Mouse (Mus musculus) kidney, adult 2 months (tissue): ENCODE data around the gene Col19a1.

Experiments
- CTCF ChIP-seq: fragments of 200-500 bp; conservative IDR thresholded peaks from 2 replicates; pipeline ENCODE4 v1.5.1; 2011; ENCODE audit warnings: low read depth, mild to moderate bottlenecking, control low read depth, low read length, moderate library complexity, mixed read lengths; ENCODE audit not compliant: insufficient read depth, insufficient read length
- POLR2A ChIP-seq: fragments of 200-500 bp; IDR thresholded peaks from one replicate; pipeline ENCODE4 v1.6.1; 2011; ENCODE audit warnings: low read depth, low read length, control low read depth

DNA sequence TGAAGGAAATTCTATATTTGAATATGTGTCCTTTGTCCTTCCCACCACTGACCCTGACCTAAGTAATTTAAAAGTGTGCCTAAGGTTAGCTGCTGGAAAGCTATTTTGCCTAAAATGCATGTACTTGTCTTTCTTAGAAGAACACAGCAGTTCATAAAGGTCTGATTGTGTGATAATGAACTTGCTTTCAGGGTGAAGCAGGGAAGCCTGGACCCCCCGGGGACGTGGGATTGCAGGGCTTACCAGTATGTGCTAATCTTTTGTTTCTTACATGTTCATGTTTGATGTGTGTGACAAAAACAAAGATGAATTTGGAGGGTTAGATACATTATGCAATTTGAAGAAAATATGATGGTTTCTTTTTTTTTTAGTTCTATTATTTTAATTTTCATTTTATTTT is 365.0 kb downstream of the Col19a1 start:
- TF ChIP-seq POLR2A (no peak), CTCF (no peak)
